Mouse (Mus musculus): ENCODE results near the gene Taar7f. TPM values are rescaled to one million over a fixed set of nuclear protein-coding genes. Genes with fewer than 3 reads are reported as not detected.

The Taar7f gene
- not detected in 2 replicates for polyA plus RNA-seq (2021; fragmentation: Nextera tagmentation)
- long read RNA-seq, experiment 1, result 0 reads
- long read RNA-seq, experiment 2, result 0 reads

DNA sequence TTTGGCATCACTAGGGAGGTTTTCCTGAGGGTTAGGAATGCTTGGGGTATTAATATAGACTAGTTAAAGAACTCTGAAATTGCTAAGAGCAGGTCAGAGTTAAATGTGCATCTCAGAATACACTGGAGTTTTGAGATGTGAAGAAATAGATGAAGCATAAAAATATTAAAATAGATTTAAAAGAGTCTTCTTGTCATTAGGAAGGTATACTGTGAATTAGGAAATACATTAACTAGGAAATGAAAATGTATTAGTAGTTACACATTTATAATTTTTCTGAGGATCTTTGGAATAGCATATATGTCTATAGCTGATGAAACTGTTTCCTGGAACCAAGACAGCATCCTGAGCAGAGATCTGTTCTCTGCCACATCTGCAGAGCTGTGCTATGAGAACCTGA, at the start of gene Taar7f:
TSS of gene Taar7f (plus strand) at position 301 of the 400 bp plus-strand sequence.

DNA sequence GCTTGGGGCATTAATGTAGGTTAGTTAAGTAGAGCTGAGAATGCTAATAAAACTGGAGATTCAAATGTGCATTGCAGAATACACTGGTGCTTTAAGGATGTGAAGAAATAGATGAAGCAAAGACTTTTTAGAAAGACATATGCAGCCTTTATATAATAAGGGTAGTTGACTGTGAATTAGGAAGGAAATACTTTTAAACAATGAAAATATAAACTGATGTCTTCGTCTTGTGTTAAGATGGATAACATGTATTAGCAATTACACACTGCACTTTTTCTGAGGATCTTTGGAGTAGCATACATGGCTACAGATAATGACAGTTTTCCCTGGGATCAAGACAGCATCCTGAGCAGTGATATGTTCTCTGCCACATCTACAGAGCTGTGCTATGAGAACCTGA, 49.7 kb upstream of the Taar7f start, which contains the start of gene Taar7b:
TSS of gene Taar7b (plus strand) at position 301 of the 400 bp plus-strand sequence.

DNA sequence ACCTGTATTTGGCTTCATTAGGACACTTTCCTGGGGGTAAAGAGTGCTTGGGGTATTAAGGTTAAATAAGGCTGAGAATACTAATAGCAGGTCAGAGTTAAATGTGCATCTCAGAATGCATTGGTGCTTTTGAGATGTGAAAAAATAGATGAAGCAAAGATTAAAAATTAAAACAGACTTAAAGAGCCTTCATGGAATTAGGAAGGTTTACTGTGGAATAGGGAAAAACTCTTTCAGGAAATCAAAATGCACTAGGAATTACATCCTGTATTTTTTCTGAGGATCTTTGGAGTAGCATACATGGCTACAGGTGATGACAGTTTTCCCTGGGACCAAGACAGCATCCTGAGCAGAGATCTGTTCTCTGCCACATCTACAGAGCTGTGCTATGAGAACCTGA, 22.4 kb upstream of the Taar7f start, which contains the start of gene Taar7d:
TSS of gene Taar7d (plus strand) at position 301 of the 400 bp plus-strand sequence.

DNA sequence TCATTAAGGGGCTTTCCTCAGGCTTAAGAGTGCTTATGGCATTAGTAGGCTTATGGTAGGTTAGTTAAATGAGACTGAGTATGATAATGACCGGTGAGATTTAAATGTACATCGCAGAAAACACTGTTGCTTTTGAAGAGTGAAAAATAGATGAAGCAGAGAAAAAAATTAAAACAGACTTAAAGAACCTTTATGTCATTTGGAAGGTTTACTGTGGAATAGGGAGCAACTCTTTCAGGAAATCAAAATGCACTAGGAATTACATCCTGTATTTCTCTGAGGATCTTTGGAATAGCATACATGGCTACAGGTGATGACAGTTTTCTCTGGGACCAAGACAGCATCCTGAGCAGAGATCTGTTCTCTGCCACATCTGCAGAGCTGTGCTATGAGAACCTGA, 12.0 kb upstream of the Taar7f start, which contains the start of gene Taar7e:
TSS of gene Taar7e (plus strand) at position 301 of the 400 bp plus-strand sequence.

DNA sequence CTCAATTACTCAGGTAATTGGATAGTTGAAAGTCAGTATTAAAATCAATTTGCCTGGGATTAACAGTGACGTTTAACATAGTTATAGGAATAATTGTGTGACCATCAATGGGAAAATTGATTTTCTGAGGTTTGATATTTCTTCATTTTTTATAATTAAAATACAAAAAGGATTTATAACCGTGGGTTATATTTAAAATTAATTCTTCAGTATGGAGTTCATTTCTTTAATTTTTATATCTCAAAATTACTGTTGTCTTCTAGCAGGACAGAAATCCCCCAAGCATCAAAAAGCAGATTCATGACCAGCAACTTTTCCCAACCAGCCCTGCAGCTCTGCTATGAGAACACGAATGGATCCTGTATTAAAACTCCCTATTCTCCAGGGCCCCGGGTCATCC, 26.9 kb downstream of the Taar7f start, which contains the start of gene Taar8a:
TSS of gene Taar8a (plus strand) at position 301 of the 400 bp plus-strand sequence.

DNA sequence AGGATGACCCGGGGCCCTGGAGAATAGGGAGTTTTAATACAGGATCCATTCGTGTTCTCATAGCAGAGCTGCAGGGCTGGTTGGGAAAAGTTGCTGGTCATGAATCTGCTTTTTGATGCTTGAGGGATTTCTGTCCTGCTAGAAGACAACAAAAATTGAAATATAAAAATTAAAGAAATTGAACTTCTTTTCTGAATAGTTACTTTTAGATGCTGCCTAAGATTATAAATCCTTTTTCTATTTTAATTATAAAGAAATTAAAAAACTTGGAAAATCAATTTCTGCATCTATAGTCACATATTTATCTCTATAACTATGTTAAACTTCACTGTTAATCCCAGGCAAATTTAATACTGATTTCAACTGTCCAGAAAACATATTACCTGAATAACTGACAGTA, 42.9 kb downstream of the Taar7f start, which contains the start of gene Taar8b:
TSS of gene Taar8b (minus strand) at position 101 of the 400 bp plus-strand sequence.

Other genes with a start within 250 kb of the Taar7f start
- gene Vnn3, start 198.0 kb upstream of the Taar7f start, polyA plus RNA-seq (2021; fragmentation: Nextera tagmentation), result not detected in 2 replicates
- gene Vnn1, start 154.8 kb upstream of the Taar7f start, polyA plus RNA-seq (2021; fragmentation: Nextera tagmentation), result 0.30 and 0.70 TPM in 2 replicates
- gene Taar1, start 129.2 kb upstream of the Taar7f start, polyA plus RNA-seq (2021; fragmentation: Nextera tagmentation), result not detected in 2 replicates
- not detected in 2 replicates for gene Taar2, start 110.9 kb upstream of the Taar7f start, polyA plus RNA-seq (2021; fragmentation: Nextera tagmentation)
- gene Taar3, start 100.0 kb upstream of the Taar7f start, polyA plus RNA-seq (2021; fragmentation: Nextera tagmentation), result not detected in 2 replicates
- gene Taar4, start 89.0 kb upstream of the Taar7f start, polyA plus RNA-seq (2021; fragmentation: Nextera tagmentation), result not detected in 2 replicates
- not detected in 2 replicates for gene Taar5, start 78.8 kb upstream of the Taar7f start, polyA plus RNA-seq (2021; fragmentation: Nextera tagmentation)
- gene Taar6, start 63.9 kb upstream of the Taar7f start, polyA plus RNA-seq (2021; fragmentation: Nextera tagmentation), result not detected in 2 replicates
- gene Taar7a, start 56.0 kb upstream of the Taar7f start, polyA plus RNA-seq (2021; fragmentation: Nextera tagmentation), result not detected in 2 replicates
- not detected in 2 replicates for gene Taar7b, start 49.6 kb upstream of the Taar7f start, polyA plus RNA-seq (2021; fragmentation: Nextera tagmentation)
- not detected in 2 replicates for gene Taar7d, start 22.3 kb upstream of the Taar7f start, polyA plus RNA-seq (2021; fragmentation: Nextera tagmentation)
- gene Taar7e, start 11.9 kb upstream of the Taar7f start, polyA plus RNA-seq (2021; fragmentation: Nextera tagmentation), result not detected in 2 replicates
- gene Taar8a, start 27.0 kb downstream of the Taar7f start, polyA plus RNA-seq (2021; fragmentation: Nextera tagmentation), result not detected in 2 replicates
- not detected in 2 replicates for gene Taar8b, start 42.8 kb downstream of the Taar7f start, polyA plus RNA-seq (2021; fragmentation: Nextera tagmentation)
- not detected in 2 replicates for gene Taar8c, start 52.4 kb downstream of the Taar7f start, polyA plus RNA-seq (2021; fragmentation: Nextera tagmentation)
- not detected in 2 replicates for gene Taar9, start 60.0 kb downstream of the Taar7f start, polyA plus RNA-seq (2021; fragmentation: Nextera tagmentation)
- 155 and 242 TPM in 2 replicates for gene Stx7, start 99.8 kb downstream of the Taar7f start, polyA plus RNA-seq (2021; fragmentation: Nextera tagmentation)
- 3.2 TPM in 2 replicates for gene Moxd1, start 174.0 kb downstream of the Taar7f start, polyA plus RNA-seq (2021; fragmentation: Nextera tagmentation)

All from left cerebral cortex, adult 6 months (tissue).